Mouse (Mus musculus) liver, postnatal 0 days (tissue): Measurements from ENCODE around the gene Pygb. TPM values are rescaled to one million over a fixed set of nuclear protein-coding genes. Genes with fewer than 3 reads are reported as not detected.

Source experiments
- ATAC-seq: fragments of 200-750 bp; cut with Nextera tagmentation; 2 replicates; pipeline ENCODE4 v1.8.0; 2017; ENCODE audit warnings: mild to moderate bottlenecking, moderate library complexity
- DNase-seq: peaks from one replicate; pipeline ENCODE4 v3.0.0-alpha.2; 2016
- H3K27ac ChIP-seq: fragments of 300-500 bp; sonication (generic); 2 replicates; pipeline ENCODE4 v1.5.1; 2014; ENCODE audit warnings: antibody characterized with exemption, moderate library complexity, mild to moderate bottlenecking, low read depth
- H3K27me3 ChIP-seq: fragments of 300-500 bp; sonication (generic); 2 replicates; pipeline ENCODE4 v1.6.1; 2014; ENCODE audit warnings: low read length, control low read depth, mixed read lengths; ENCODE audit not compliant: insufficient read depth
- H3K36me3 ChIP-seq: fragments of 300-500 bp; sonication (generic); replicated peaks from 2 replicates; pipeline ENCODE4 v1.6.1; 2014; ENCODE audit warnings: mild to moderate bottlenecking, control low read depth, low read length, moderate library complexity, mixed read lengths; ENCODE audit not compliant: insufficient read depth
- H3K4me1 ChIP-seq: fragments of 300-500 bp; sonication (generic); 2 replicates; pipeline ENCODE4 v1.6.1; 2014; ENCODE audit warnings: antibody characterized with exemption, mild to moderate bottlenecking, control low read depth; ENCODE audit not compliant: insufficient read depth
- H3K4me2 ChIP-seq: fragments of 300-500 bp; sonication (generic); 2 replicates; pipeline ENCODE4 v1.6.1; 2014; ENCODE audit warnings: low read depth, mild to moderate bottlenecking, low read length, moderate library complexity, mixed read lengths
- H3K4me3 ChIP-seq: fragments of 300-500 bp; sonication (generic); 2 replicates; pipeline ENCODE4 v1.5.1; 2014; ENCODE audit warnings: low read depth, low read length
- H3K9ac ChIP-seq: fragments of 300-500 bp; sonication (generic); replicated peaks from 2 replicates; pipeline ENCODE4 v1.6.1; 2014; ENCODE audit warnings: mild to moderate bottlenecking, moderate library complexity
- H3K9me3 ChIP-seq: fragments of 300-500 bp; sonication (generic); 2 replicates; pipeline ENCODE4 v1.6.1; 2016; ENCODE audit warnings: mild to moderate bottlenecking, control low read depth, low read length, mixed read lengths
- CTCF ChIP-seq: sonication (generic); IDR thresholded peaks from 2 replicates; pipeline ENCODE4 v1.5.1; 2016; ENCODE audit warnings: antibody characterized with exemption, low read depth
- EP300 ChIP-seq: IDR thresholded peaks from 2 replicates; pipeline ENCODE4 v1.6.1; 2016; ENCODE audit warnings: antibody characterized with exemption, low read depth, mild to moderate bottlenecking
- WGBS: fragments of 180-500 bp; shearing (Covaris S2); extraction: QIAGEN DNeasy Blood & Tissue Kit; methylation state at CpG from one replicate; pipeline ENCODE4 v1.1.7; 2014; ENCODE audit not compliant: insufficient replicate concordance; 5-methylcytosine and 5-hydroxymethylcytosine counted together
- polyA plus RNA-seq: library from polyadenylated mRNA; unstranded; fragments of >200 nt; fragmentation: Nextera tagmentation; extraction: Ambion mirVana; gene quantifications from 2 replicates; pipeline ENCODE4 v1.2.1, GENCODE M21; 2015

The Pygb gene
- polyA plus RNA-seq, 1 experiment from 2014 or later, result 15.3 TPM

- peak; percentile 63 for ATAC-seq
- Histone ChIP-seq H3K4me1 (peaks cover 16% of the 10 kb centered on the region), H3K27ac (peak overlapping the region; percentile 84), H3K4me2 (peak overlapping the region; percentile 100), H3K36me3 (peaks cover 8% of the 10 kb centered on the region; the same call in 1 of the 2 replicates), H3K9ac (peak overlapping the region; percentile 76), H3K27me3 (no peaks in the 10 kb centered on the region), H3K9me3 (no peaks in the 10 kb centered on the region), H3K4me3 (peak overlapping the region; percentile 70)
- peak; percentile 42 for DNase-seq
- 1% methylated on average over 24 of the region's 24 CpGs for WGBS
- TF ChIP-seq CTCF, result no peak
- TF ChIP-seq EP300, result no peak
These were observed 37.3 kb upstream of the Pygb start for GRCm38 (mm10) chr2:150749283-150749682.

GRCm38 (mm10) chr2:150750129-150750979 is 36.2 kb upstream of the Pygb start:
- 40% methylated on average over 13 of the region's 13 CpGs for WGBS
- ATAC-seq (no peak), DNase-seq (no peak)
- H3K27ac ChIP-seq, result no peak overlapping the region
- no peaks in the 10 kb centered on the region for H3K9me3 ChIP-seq
- no peak overlapping the region for H3K4me3 ChIP-seq
- H3K36me3 ChIP-seq, result peaks cover 8% of the 10 kb centered on the region
- no peaks in the 10 kb centered on the region for H3K27me3 ChIP-seq
- H3K9ac ChIP-seq, result no peak overlapping the region
- H3K4me2 ChIP-seq, result peak overlapping the region; percentile 100
- H3K4me1 ChIP-seq, result peaks cover 16% of the 10 kb centered on the region
- TF ChIP-seq EP300 (no peak), CTCF (peak; percentile 37)

GRCm38 (mm10) chr2:150755016-150755415 is 31.5 kb upstream of the Pygb start:
- Histone ChIP-seq H3K9me3 (no peaks in the 10 kb centered on the region), H3K9ac (no peak overlapping the region), H3K27me3 (no peaks in the 10 kb centered on the region), H3K4me2 (no peak overlapping the region), H3K4me1 (peaks cover 6% of the 10 kb centered on the region; the same call in 1 of the 2 replicates), H3K36me3 (peaks cover 22% of the 10 kb centered on the region), H3K4me3 (no peak overlapping the region), H3K27ac (no peak overlapping the region)
- WGBS, result 78% methylated on average over 3 of the region's 3 CpGs
- ATAC-seq (no peak), DNase-seq (no peak)
- no peak for TF ChIP-seq EP300
- no peak for TF ChIP-seq CTCF

DNA sequence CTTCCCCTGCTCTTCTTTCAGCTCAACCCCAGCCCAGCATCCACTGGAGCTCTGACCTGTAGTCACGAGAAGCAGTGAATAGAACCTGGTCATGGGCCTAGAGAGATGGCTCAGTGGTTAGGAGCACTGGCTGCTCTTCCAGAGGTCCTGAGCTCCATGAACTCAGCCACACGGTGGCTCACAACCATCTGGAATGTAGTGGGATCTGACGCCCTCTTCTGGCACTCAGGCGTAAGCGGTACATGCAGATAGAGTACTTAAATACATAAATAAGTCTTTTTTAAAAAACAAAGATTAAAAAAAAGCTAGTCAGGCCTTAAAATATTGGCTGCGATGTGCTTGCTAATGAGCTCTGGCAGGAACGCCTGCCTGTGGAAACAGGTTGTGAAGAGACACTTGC is 25.1 kb upstream of the Pygb start:
- DNase-seq (no peak), ATAC-seq (no peak)
- Histone ChIP-seq H3K4me3 (no peak overlapping the region), H3K9ac (no peak overlapping the region), H3K36me3 (peaks cover 20% of the 10 kb centered on the region), H3K4me1 (no peaks in the 10 kb centered on the region), H3K4me2 (no peak overlapping the region), H3K9me3 (no peaks in the 10 kb centered on the region), H3K27ac (no peak overlapping the region), H3K27me3 (no peaks in the 10 kb centered on the region)
- TF ChIP-seq EP300, result no peak
- peak; percentile 18 for TF ChIP-seq CTCF
- 85% methylated on average over 7 of the region's 7 CpGs for WGBS

GRCm38 (mm10) chr2:150765619-150766018 is 20.9 kb upstream of the Pygb start:
- no peak for TF ChIP-seq EP300
- no peak for TF ChIP-seq CTCF
- H3K36me3 ChIP-seq, result peaks cover 4% of the 10 kb centered on the region; the same call in 1 of the 2 replicates
- no peak overlapping the region for H3K4me3 ChIP-seq
- H3K4me2 ChIP-seq, result no peak overlapping the region
- no peak for ATAC-seq
- DNase-seq, result no peak
- no peak overlapping the region for H3K27ac ChIP-seq
- no peaks in the 10 kb centered on the region for H3K9me3 ChIP-seq
- peaks cover 5% of the 10 kb centered on the region; the same call in 1 of the 2 replicates for H3K4me1 ChIP-seq
- H3K27me3 ChIP-seq, result no peaks in the 10 kb centered on the region
- H3K9ac ChIP-seq, result no peak overlapping the region
- WGBS, result 79% methylated on average over 2 of the region's 2 CpGs

- H3K9me3 ChIP-seq, result no peaks in the 10 kb centered on the region
- peak; percentile 9; the same call in 1 of the 2 replicates for ATAC-seq
- H3K4me3 ChIP-seq, result no peak overlapping the region
- H3K4me2 ChIP-seq, result no peak overlapping the region
- no peak overlapping the region for H3K9ac ChIP-seq
- DNase-seq, result peak; percentile 58
- no peak for TF ChIP-seq CTCF
- TF ChIP-seq EP300, result no peak
- no peak overlapping the region for H3K27ac ChIP-seq
- H3K4me1 ChIP-seq, result peaks cover 9% of the 10 kb centered on the region; the same call in 1 of the 2 replicates
- H3K36me3 ChIP-seq, result no peaks in the 10 kb centered on the region; the same call in 1 of the 2 replicates
- no peaks in the 10 kb centered on the region for H3K27me3 ChIP-seq
- 66% methylated on average over 4 of the region's 4 CpGs for WGBS
These were observed 20.3 kb upstream of the Pygb start for GRCm38 (mm10) chr2:150766083-150766862.
